Comparison of ENCODE assay signal across 7 mouse cellular contexts in genomic region chr2:84889316-84890044, GRCm38 (mm10). TPM values are rescaled to one million over a fixed set of nuclear protein-coding genes. Genes with fewer than 3 reads are reported as not detected.
DNase-seq lines count a peak whose midpoint lies in the region; ATAC-seq and TF ChIP-seq lines count a peak whose summit lies in the region.

No protein-coding gene starts in this region.

- H3K36me3 ChIP-seq in CH12.LX (replicated peaks in 1 of 2; ENCODE audit: control insufficient read depth in 1 of 2, insufficient read depth in 1 of 2, low read length in 1 of 2) = no peaks in the 10 kb centered on the region
- H3K36me3 ChIP-seq in heart, embryonic 14.5 days (ENCODE audit: control insufficient read depth, insufficient read depth, low read length) = no peaks in the 10 kb centered on the region
- H3K36me3 ChIP-seq in liver, embryonic 15.5 days (replicated peaks) = no peaks in the 10 kb centered on the region
- H3K36me3 ChIP-seq in thymus, adult 2 months (ENCODE audit: control insufficient read depth, insufficient read depth, low read length) = no peaks in the 10 kb centered on the region

- DNase-seq in A20 (ENCODE audit: low read depth, low spot score) = peak; percentile 24
- peak; percentile 12 for DNase-seq in CH12.LX (ENCODE audit: extremely low read depth)
- DNase-seq in left cerebral cortex, postnatal 14 days (ENCODE audit: low spot score in 2 of 2) = no peak
- no peak for DNase-seq in thymus, adult 2 months

- TF ChIP-seq POLR2A in CH12.LX (IDR thresholded peaks at IDR 0.05; ENCODE audit: low read depth, low read length) = no peak
- TF ChIP-seq POLR2A in thymus, adult 2 months (IDR thresholded peaks at IDR 0.05; ENCODE audit: control insufficient read depth, extremely low read depth, insufficient read depth, low read length, poor library complexity) = no peak

- peak overlapping the region; percentile 45 for H3K4me2 ChIP-seq in CH12.LX (ENCODE audit: insufficient read depth, low read depth, poor library complexity, severe bottlenecking)
- H3K4me2 ChIP-seq in heart, embryonic 14.5 days (ENCODE audit: low read length) = peak overlapping the region; percentile 82
- 0 out of 2 replicates have a peak overlapping the region, but pooled peaks have one; percentile 44 for H3K4me2 ChIP-seq in liver, embryonic 15.5 days

- H3K27ac ChIP-seq in CH12.LX (ENCODE audit: insufficient read depth, low read depth) = no peak overlapping the region
- H3K27ac ChIP-seq in heart, embryonic 14.5 days (replicated peaks in 1 of 2; ENCODE audit: control insufficient read depth in 1 of 2, insufficient read depth in 1 of 2, low read depth in 2 of 2, low read length in 2 of 2) = no peak overlapping the region
- no peak overlapping the region for H3K27ac ChIP-seq in liver, embryonic 15.5 days (replicated peaks)
- H3K27ac ChIP-seq in thymus, adult 2 months (ENCODE audit: control insufficient read depth, insufficient read depth, low read length) = no peak overlapping the region

- no peak overlapping the region for H3K4me3 ChIP-seq in CH12.LX (replicated peaks in 1 of 3; ENCODE audit: low read depth in 2 of 3, low read length in 2 of 3, poor library complexity in 1 of 3)
- peak overlapping the region in 1 of 2 experiments; percentile 30; a peak in 2 of 4 replicates for H3K4me3 ChIP-seq in heart, embryonic 14.5 days (ENCODE audit: control insufficient read depth in 1 of 2, insufficient read depth in 1 of 2, low read depth in 1 of 2, low read length in 2 of 2)
- H3K4me3 ChIP-seq in liver, embryonic 15.5 days (replicated peaks) = no peak overlapping the region
- H3K4me3 ChIP-seq in thymus, adult 2 months (ENCODE audit: control insufficient read depth, insufficient read depth, low read length) = no peak overlapping the region

- no peak for ATAC-seq in heart, embryonic 14.5 days (ENCODE audit: insufficient number of reproducible peaks, insufficient read depth, low FRiP score, low read depth)
- ATAC-seq in liver, embryonic 15.5 days (ENCODE audit: insufficient read depth) = no peak
- ATAC-seq in monocyte, adult 5-6 weeks (replicated peaks; ENCODE audit: insufficient number of reproducible peaks, low FRiP score, low TSS enrichment, poor library complexity, severe bottlenecking) = no peak

- H3K79me2 ChIP-seq in CH12.LX (replicated peaks; ENCODE audit: control insufficient read depth, extremely low read depth, insufficient read depth, poor library complexity, severe bottlenecking) = no peaks in the 10 kb centered on the region

- H3K4me1 ChIP-seq in CH12.LX (ENCODE audit: control insufficient read depth in 1 of 2, insufficient read depth in 2 of 2) = peaks cover 0 to 13% of the 10 kb centered on the region in 2 experiments; a peak in 2 of 4 replicates
- H3K4me1 ChIP-seq in heart, embryonic 14.5 days (ENCODE audit: control insufficient read depth in 2 of 2, insufficient read depth in 2 of 2, low read length in 2 of 2) = peaks cover 13 to 32% of the 10 kb centered on the region in 2 experiments
- H3K4me1 ChIP-seq in liver, embryonic 15.5 days (replicated peaks) = peaks cover 34% of the 10 kb centered on the region
- H3K4me1 ChIP-seq in thymus, adult 2 months (replicated peaks; ENCODE audit: control insufficient read depth, insufficient read depth, low read length) = peaks cover 14% of the 10 kb centered on the region

- H3K9ac ChIP-seq in CH12.LX (ENCODE audit: insufficient read depth, low read depth) = no peak overlapping the region
- H3K9ac ChIP-seq in heart, embryonic 14.5 days (ENCODE audit: low read length) = peak overlapping the region; percentile 18; the same call in 1 of the 2 replicates
- no peak overlapping the region for H3K9ac ChIP-seq in liver, embryonic 15.5 days

- 13% methylated on average over 14 of the region's 14 CpGs for WGBS in heart, embryonic 14.5 days
- 13% methylated on average over 14 of the region's 14 CpGs for WGBS in liver, embryonic 15.5 days (ENCODE audit: insufficient replicate concordance)
- 13% methylated on average over 14 of the region's 14 CpGs for WGBS in thymus, adult 2 months

- intact Hi-C loops in left cerebral cortex, postnatal 14 days (cut with DNase I) = loop anchor here (1.0 to 5.0 kb wide), 3 partner anchors 21 to 118 kb away; no protein-coding TSS in a partner anchor

- no peak for TF ChIP-seq EP300 in CH12.LX (IDR thresholded peaks at IDR 0.05; ENCODE audit: low read length)

- no peak for TF ChIP-seq RAD21 in CH12.LX (IDR thresholded peaks at IDR 0.05; ENCODE audit: low read depth, low read length)

- in situ Hi-C loops in CH12.LX (cut with MboI; ENCODE audit: low pct_ligation_motif_present, low pct_unique_long_range_greater_than_20kb, low sequenced_read_pairs) = loop anchor here (25.0 kb wide), 1 partner anchor 348 kb away; no protein-coding TSS in a partner anchor

- TF ChIP-seq CTCF in CH12.LX (conservative IDR thresholded peaks at IDR 0.05 in 1 of 2, IDR thresholded peaks at IDR 0.05 in 1 of 2; ENCODE audit: low read depth in 2 of 2, low read length in 2 of 2) = no peak
- no peak for TF ChIP-seq CTCF in thymus, adult 2 months (IDR thresholded peaks at IDR 0.05; ENCODE audit: borderline replicate concordance, control insufficient read depth, extremely low read depth, insufficient read depth, low read length, poor library complexity)

- H3K27me3 ChIP-seq in CH12.LX (replicated peaks) = peaks cover 35% of the 10 kb centered on the region
- peaks cover 68% of the 10 kb centered on the region for H3K27me3 ChIP-seq in heart, embryonic 14.5 days (ENCODE audit: control insufficient read depth, insufficient read depth, low read length)
- peaks cover 94% of the 10 kb centered on the region for H3K27me3 ChIP-seq in liver, embryonic 15.5 days
- H3K27me3 ChIP-seq in thymus, adult 2 months (ENCODE audit: control insufficient read depth, insufficient read depth, low read length) = peaks cover 24% of the 10 kb centered on the region

- dilution Hi-C loops in CH12.LX (cut with MboI; ENCODE audit: extremely low pct_ligation_motif_present, extremely low pct_unique_long_range_greater_than_20kb, low sequenced_read_pairs) = no loop called here

- H3K9me3 ChIP-seq in CH12.LX (replicated peaks; ENCODE audit: low read length) = peaks cover 4% of the 10 kb centered on the region
- no peaks in the 10 kb centered on the region for H3K9me3 ChIP-seq in heart, embryonic 14.5 days (ENCODE audit: control insufficient read depth, low read length)
- no peaks in the 10 kb centered on the region for H3K9me3 ChIP-seq in liver, embryonic 15.5 days (replicated peaks)

TF ChIP-seq in CH12.LX, 34 proteins besides CTCF, POLR2A, EP300 and RAD21:
- TF ChIP-seq KAT2A (IDR thresholded peaks at IDR 0.05; ENCODE audit: insufficient replicate concordance, low read length) (no peak), TCF12 (IDR thresholded peaks at IDR 0.05; ENCODE audit: low read depth, low read length) (0 out of 2 replicates have a peak, but pooled peaks have one; percentile 25), MAFK (IDR thresholded peaks at IDR 0.05; ENCODE audit: insufficient replicate concordance, low read length) (no peak), MYC (IDR thresholded peaks at IDR 0.05; ENCODE audit: low read depth, low read length) (no peak), ETS1 (conservative IDR thresholded peaks at IDR 0.05; ENCODE audit: low read depth, low read length) (no peak), ZNF384 (IDR thresholded peaks at IDR 0.05; ENCODE audit: low read depth, low read length) (peak; percentile 77)

RNA-seq across cellular contexts. Expression of gene Rtn4rl2, which starts 3.0 kb away (rescaled TPM):
- total RNA-seq in CH12.LX (2012; rRNA removed) (not detected in 2 replicates), CH12.LX (2014; rRNA removed) (not detected in 2 replicates)
- polyA plus RNA-seq in CH12.LX (2012; ENCODE audit: insufficient read length, low read depth) = not detected in 2 replicates
- polyA plus RNA-seq in heart, embryonic 14.5 days (2014; fragmentation: Nextera tagmentation; extraction: Ambion mirVana) = 2.2 TPM in 2 replicates
- polyA plus RNA-seq in liver, embryonic 15.5 days (2015; fragmentation: Nextera tagmentation; extraction: Ambion mirVana) = 0.09 TPM in 2 replicates
- total RNA-seq in left cerebral cortex, postnatal 14 days (2021) = 10 to 100 TPM; 92.2 to 95.0 TPM
- 1.8 and 2.1 TPM in 2 replicates for polyA plus RNA-seq in thymus, adult 2 months (2012; rRNA removed)
- not detected in 3 replicates for total RNA-seq in monocyte, adult 5-6 weeks (2017)

RNA-seq across cellular contexts. Expression of gene Slc43a3, which starts 46.9 kb away (rescaled TPM):
- total RNA-seq in CH12.LX (2012; rRNA removed) (121 and 136 TPM in 2 replicates), CH12.LX (2014; rRNA removed) (163 and 176 TPM in 2 replicates)
- polyA plus RNA-seq in CH12.LX (2012; ENCODE audit: insufficient read length, low read depth) = 140 and 174 TPM in 2 replicates
- 33.7 and 34.2 TPM in 2 replicates for polyA plus RNA-seq in heart, embryonic 14.5 days (2014; fragmentation: Nextera tagmentation; extraction: Ambion mirVana)
- polyA plus RNA-seq in liver, embryonic 15.5 days (2015; fragmentation: Nextera tagmentation; extraction: Ambion mirVana) = 113 and 114 TPM in 2 replicates
- 1 to 10 TPM in 1 of 2 experiments, under 1 TPM in 1; 0.99 to 1.1 TPM for total RNA-seq in left cerebral cortex, postnatal 14 days (2021)
- polyA plus RNA-seq in thymus, adult 2 months (2012; rRNA removed) = 64.3 and 65.0 TPM in 2 replicates
- 4.1 to 5.3 TPM (median 4.8 TPM) in 3 replicates for total RNA-seq in monocyte, adult 5-6 weeks (2017)

RNA-seq across cellular contexts. Expression of gene Slc43a1, which starts 50.8 kb away (rescaled TPM):
- total RNA-seq in CH12.LX (2012; rRNA removed) (4.9 and 5.0 TPM in 2 replicates), CH12.LX (2014; rRNA removed) (0.19 TPM in 1 of 2 replicates, not detected in the other)
- polyA plus RNA-seq in CH12.LX (2012; ENCODE audit: insufficient read length, low read depth) = 0.30 and 0.71 TPM in 2 replicates
- 9.2 and 10.5 TPM in 2 replicates for polyA plus RNA-seq in heart, embryonic 14.5 days (2014; fragmentation: Nextera tagmentation; extraction: Ambion mirVana)
- polyA plus RNA-seq in liver, embryonic 15.5 days (2015; fragmentation: Nextera tagmentation; extraction: Ambion mirVana) = 190 and 203 TPM in 2 replicates
- total RNA-seq in left cerebral cortex, postnatal 14 days (2021) = under 1 TPM; 0.15 to 0.24 TPM
- polyA plus RNA-seq in thymus, adult 2 months (2012; rRNA removed) = 106 and 123 TPM in 2 replicates
- 0.29 to 0.32 TPM in 2 of 3 replicates, not detected in the other for total RNA-seq in monocyte, adult 5-6 weeks (2017)

Comparison
In these comparisons a context has a peak if more than half of its experiments do, and no peak if none do; other contexts are left out.
1. DNase-seq: peak in A20 (single experiment) and CH12.LX (single experiment); none in left cerebral cortex, postnatal 14 days (0 of 2) and thymus, adult 2 months (single experiment).
2. Peak in every context shown above with its lines, with median percentiles within 50 percentile points of each other: H3K4me2 ChIP-seq.